Mouse (Mus musculus) limb, embryonic 14.5 days (tissue): ENCODE results near the gene Ctdnep1. TPM values are rescaled to one million over a fixed set of nuclear protein-coding genes. Genes with fewer than 3 reads are reported as not detected.

Source experiments
- ATAC-seq: fragments of 200-750 bp; cut with Nextera tagmentation; 2 replicates; pipeline ENCODE4 v1.8.0; 2017; ENCODE audit warnings: low read depth, moderate number of reproducible peaks, moderate TSS enrichment; ENCODE audit not compliant: low FRiP score
- DNase-seq: peaks from one replicate; pipeline ENCODE4 v3.0.0-alpha.2; 2015; ENCODE audit warnings: low spot score
- H3K27ac ChIP-seq: fragments of 300-500 bp; sonication (generic); replicated peaks from 2 replicates; pipeline ENCODE4 v1.5.1; 2014; ENCODE audit warnings: low read depth, mild to moderate bottlenecking, low read length, moderate library complexity, mixed read lengths
- H3K27me3 ChIP-seq: fragments of 300-500 bp; sonication (generic); 2 replicates; pipeline ENCODE4 v1.6.1; 2014; ENCODE audit warnings: low read length, mixed read lengths; ENCODE audit not compliant: control insufficient read depth, insufficient read depth
- H3K36me3 ChIP-seq: fragments of 300-500 bp; sonication (generic); 2 replicates; pipeline ENCODE4 v1.6.1; 2014; ENCODE audit warnings: mild to moderate bottlenecking, low read length, moderate library complexity, mixed read lengths; ENCODE audit not compliant: control insufficient read depth, insufficient read depth
- H3K4me1 ChIP-seq: fragments of 300-500 bp; sonication (generic); 2 replicates; pipeline ENCODE4 v1.6.1; 2014; ENCODE audit warnings: antibody characterized with exemption, low read length, mixed read lengths; ENCODE audit not compliant: control insufficient read depth, insufficient read depth
- H3K4me2 ChIP-seq: fragments of 300-500 bp; sonication (generic); replicated peaks from 2 replicates; pipeline ENCODE4 v1.6.1; 2014; ENCODE audit warnings: low read depth, mild to moderate bottlenecking, low read length, moderate library complexity; ENCODE audit not compliant: severe bottlenecking
- H3K4me3 ChIP-seq: fragments of 300-500 bp; sonication (generic); replicated peaks from 2 replicates; pipeline ENCODE4 v1.5.1; 2014; ENCODE audit warnings: low read length
- H3K9ac ChIP-seq: fragments of 300-500 bp; sonication (generic); 2 replicates; pipeline ENCODE4 v1.6.1; 2014; ENCODE audit warnings: mild to moderate bottlenecking, low read depth, low read length, moderate library complexity; ENCODE audit not compliant: severe bottlenecking
- H3K9me3 ChIP-seq: fragments of 300-500 bp; sonication (generic); 2 replicates; pipeline ENCODE4 v1.6.1; 2016; ENCODE audit warnings: low read length; ENCODE audit not compliant: control insufficient read depth
- POLR2A ChIP-seq: fragments of 200-500 bp; IDR thresholded peaks from 2 replicates; pipeline ENCODE4 v1.8.0; 2012; ENCODE audit warnings: inconsistent platforms, mild to moderate bottlenecking, moderate library complexity, borderline replicate concordance; ENCODE audit not compliant: insufficient read depth, insufficient read length; ENCODE audit errors: extremely low read depth
- WGBS: fragments of 180-500 bp; shearing (Covaris S2); extraction: QIAGEN DNeasy Blood & Tissue Kit; methylation state at CpG from one replicate; pipeline ENCODE4 v1.1.7; 2014; 5-methylcytosine and 5-hydroxymethylcytosine counted together
- polyA plus RNA-seq, 2 experiments: library from polyadenylated mRNA; depleted of rRNA in 1 of 2; stranded (reverse) in 1 of 2; unstranded in 1 of 2; fragments of >200 nt; fragmentation: Nextera tagmentation in 1 of 2; extraction: Ambion mirVana in 1 of 2; gene quantifications; 2 replicates each; pipeline versions ENCODE4 v1.2.1 to v1.2.3; 2012 to 2014

Ctdnep1 gene
- polyA plus RNA-seq, 2 experiments: 38.3 to 117 TPM

DNA sequence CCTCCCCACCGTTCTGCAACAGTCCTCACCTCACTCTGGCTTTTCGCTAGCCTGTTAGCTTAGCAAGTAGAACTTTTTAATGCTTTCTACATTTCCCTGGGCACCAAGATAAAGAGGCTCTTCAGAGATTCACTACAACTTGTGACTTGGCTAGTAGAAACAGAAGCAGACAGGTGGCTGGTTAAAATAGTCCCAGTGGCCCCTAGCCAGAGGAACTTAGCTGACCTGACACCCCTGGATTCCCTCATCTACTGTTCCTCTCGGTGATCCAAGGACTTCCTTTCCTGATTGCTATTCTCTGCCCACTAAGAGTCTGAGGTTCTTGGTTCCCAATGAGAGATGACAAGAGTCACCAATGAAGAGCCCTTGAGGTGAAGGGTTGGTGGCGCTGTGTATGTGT lies 2.4 kb downstream of the Ctdnep1 start:
- H3K36me3 ChIP-seq: peaks cover 42% of the 10 kb centered on the region
- WGBS: 84% methylated on average over 4 of the region's 4 CpGs

GRCm38 (mm10) chr11:69984431-69984830 lies 3.5 kb downstream of the Ctdnep1 start:
- Histone ChIP-seq H3K9me3 (no peaks in the 10 kb centered on the region), H3K36me3 (peaks cover 53% of the 10 kb centered on the region), H3K4me2 (no peak overlapping the region), H3K4me1 (peaks cover 17% of the 10 kb centered on the region), H3K4me3 (no peak overlapping the region), H3K9ac (no peak overlapping the region), H3K27ac (no peak overlapping the region), H3K27me3 (no peaks in the 10 kb centered on the region)
- DNase-seq (no peak), ATAC-seq (no peak)
- 87% methylated on average over 8 of the region's 8 CpGs for WGBS
- no peak for TF ChIP-seq POLR2A

More for the DNA sequence above, 2.4 kb downstream of the Ctdnep1 start:
- peak overlapping the region; percentile 96; the same call in 1 of the 2 replicates for H3K9ac ChIP-seq
- no peaks in the 10 kb centered on the region for H3K9me3 ChIP-seq
- TF ChIP-seq POLR2A: no peak
- peak overlapping the region; percentile 88; the same call in 1 of the 2 replicates for H3K4me2 ChIP-seq
- H3K4me3 ChIP-seq: no peak overlapping the region
- H3K27me3 ChIP-seq: no peaks in the 10 kb centered on the region
- DNase-seq (no peak), ATAC-seq (no peak)
- H3K27ac ChIP-seq: no peak overlapping the region
- peaks cover 19% of the 10 kb centered on the region for H3K4me1 ChIP-seq

- Histone ChIP-seq H3K9ac (no peak overlapping the region), H3K27ac (peak overlapping the region; percentile 83; the same call in 1 of the 2 replicates), H3K36me3 (peaks cover 68% of the 10 kb centered on the region), H3K27me3 (no peaks in the 10 kb centered on the region), H3K9me3 (no peaks in the 10 kb centered on the region), H3K4me3 (no peak overlapping the region), H3K4me1 (peaks cover 9% of the 10 kb centered on the region; the same call in 1 of the 2 replicates), H3K4me2 (no peak overlapping the region)
- no peak for DNase-seq
- no peak for TF ChIP-seq POLR2A
- WGBS: 92% methylated on average over 8 of the region's 8 CpGs
- ATAC-seq: no peak
Observed at GRCm38 (mm10) chr11:69989949-69990348, 9.0 kb downstream of the Ctdnep1 start.

- H3K27ac ChIP-seq: peak within 1 kb of the TSS; percentile 83
- H3K4me1 ChIP-seq: peaks cover 9% of the 10 kb centered on the region; the same call in 1 of the 2 replicates
- peak within 1 kb of the TSS; percentile 78 for H3K4me3 ChIP-seq
- H3K27me3 ChIP-seq: no peaks in the 10 kb centered on the region
- no peak; the same call in 1 of the 2 replicates for TF ChIP-seq POLR2A
- H3K36me3 ChIP-seq: peaks cover 63% of the 10 kb centered on the region
- H3K4me2 ChIP-seq: peak within 1 kb of the TSS; percentile 65
- H3K9me3 ChIP-seq: no peaks in the 10 kb centered on the region
- peak; percentile 74 for ATAC-seq
- peak within 1 kb of the TSS; percentile 84 for H3K9ac ChIP-seq
- WGBS: under 1% methylated on average over 40 of the region's 40 CpGs
- DNase-seq: peak; percentile 98
Observed at GRCm38 (mm10) chr11:69990850-69991691, 10.1 kb downstream of the Ctdnep1 start, which contains the start of gene Gabarap. Gabarap (plus strand) TSS chr11:69991143.

GRCm38 (mm10) chr11:69991711-69992110 lies 10.8 kb downstream of the Ctdnep1 start:
- peak overlapping the region; percentile 84 for H3K9ac ChIP-seq
- peak overlapping the region; percentile 83 for H3K27ac ChIP-seq
- TF ChIP-seq POLR2A: 0 out of 2 replicates have a peak, but pooled peaks have one; percentile 28
- no peaks in the 10 kb centered on the region for H3K27me3 ChIP-seq
- peak overlapping the region; percentile 65 for H3K4me2 ChIP-seq
- H3K4me1 ChIP-seq: peaks cover 9% of the 10 kb centered on the region; the same call in 1 of the 2 replicates
- 0% methylated on average over 15 of the region's 15 CpGs for WGBS
- DNase-seq (no peak), ATAC-seq (peak; percentile 2; the same call in 1 of the 2 replicates)
- H3K9me3 ChIP-seq: no peaks in the 10 kb centered on the region
- H3K36me3 ChIP-seq: peaks cover 56% of the 10 kb centered on the region
- H3K4me3 ChIP-seq: peak overlapping the region; percentile 78
